Mouse (Mus musculus) gastrocnemius, postnatal 14 days (tissue): ENCODE data around the gene Rhot1. TPM values are rescaled to one million over a fixed set of nuclear protein-coding genes. Genes with fewer than 3 reads are reported as not detected.

Experiments used
- DNase-seq: peaks from one replicate; pipeline ENCODE4 v3.0.0; 2021; ENCODE audit warnings: mixed read lengths
- intact Hi-C: fragments of 180-260 bp; cut with DNase I; formaldehyde crosslinking; loops from one replicate; pipeline ENCODE4 v1.15.1; 2025; ENCODE audit warnings: low total_unique reads
- total RNA-seq, 2 experiments: library from RNA; stranded (reverse); gene quantifications; 2 replicates each; pipeline ENCODE4 v1.2.3; 2021

Rhot1 gene
- total RNA-seq, 2 experiments from 2014 or later: 38.6 to 38.9 TPM

DNA sequence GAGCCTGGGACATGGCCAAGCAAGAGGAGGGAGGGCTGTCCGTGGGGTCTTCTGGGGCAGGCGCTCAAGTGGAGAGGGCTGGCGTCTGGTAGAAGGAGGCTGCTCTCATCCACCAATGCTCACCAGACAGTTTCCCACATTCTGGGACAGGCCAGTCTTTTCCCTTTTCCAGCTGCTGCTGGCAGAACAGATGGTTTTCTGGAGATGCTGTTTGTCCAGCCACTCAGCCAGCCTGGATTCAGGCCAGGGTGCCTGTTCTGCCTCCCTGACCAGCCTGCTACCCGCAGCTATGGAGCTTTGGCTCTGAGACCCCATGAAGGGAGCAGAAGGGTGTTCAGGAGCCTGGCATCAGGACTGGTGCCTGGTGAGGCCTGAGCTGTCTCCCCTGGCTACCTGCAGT is 102.5 kb downstream of the Rhot1 start:
- intact Hi-C loops: no loop called here
- no peak for DNase-seq

DNA sequence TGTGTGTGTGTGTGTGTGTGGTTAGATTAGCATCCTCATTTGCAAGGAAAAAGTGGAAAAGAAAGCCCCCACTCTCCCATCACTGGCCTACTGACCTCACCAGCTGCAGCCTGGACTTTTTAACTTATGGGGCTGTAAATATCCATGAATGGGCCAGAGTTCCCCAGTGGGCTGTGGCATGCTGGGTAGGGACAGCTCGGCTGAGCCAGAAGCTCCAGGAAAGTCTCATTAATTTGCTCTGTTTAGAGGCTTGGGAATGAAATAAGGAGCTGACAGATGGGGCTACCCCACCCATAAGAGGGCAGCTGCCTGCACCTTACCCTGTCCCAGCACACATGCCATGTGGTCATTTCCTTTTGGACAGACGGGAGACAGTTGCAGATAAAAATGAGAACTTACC is 103.2 kb downstream of the Rhot1 start:
- intact Hi-C loops: no loop called here
- no peak for DNase-seq

DNA sequence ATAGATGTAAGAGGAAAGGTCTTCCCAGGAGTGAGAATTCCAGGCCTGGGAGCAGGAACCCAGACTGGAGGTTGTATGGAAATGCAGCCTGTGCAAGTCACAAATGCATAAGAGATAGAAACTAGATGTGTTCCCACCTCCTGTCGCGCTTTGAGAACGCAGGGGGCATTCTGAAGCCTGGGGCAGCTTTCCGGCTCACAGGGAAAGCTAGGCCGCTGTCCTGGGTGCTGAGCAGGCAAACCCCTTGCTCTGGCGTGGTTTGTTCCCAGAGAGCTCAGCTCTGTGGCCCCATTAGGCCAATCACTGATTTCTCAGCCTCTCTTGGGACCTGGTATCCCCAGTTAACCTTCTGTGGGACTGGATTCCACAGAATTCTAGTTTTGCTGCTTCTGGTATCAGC is 103.7 kb downstream of the Rhot1 start:
- intact Hi-C loops: no loop called here
- DNase-seq: no peak

DNA sequence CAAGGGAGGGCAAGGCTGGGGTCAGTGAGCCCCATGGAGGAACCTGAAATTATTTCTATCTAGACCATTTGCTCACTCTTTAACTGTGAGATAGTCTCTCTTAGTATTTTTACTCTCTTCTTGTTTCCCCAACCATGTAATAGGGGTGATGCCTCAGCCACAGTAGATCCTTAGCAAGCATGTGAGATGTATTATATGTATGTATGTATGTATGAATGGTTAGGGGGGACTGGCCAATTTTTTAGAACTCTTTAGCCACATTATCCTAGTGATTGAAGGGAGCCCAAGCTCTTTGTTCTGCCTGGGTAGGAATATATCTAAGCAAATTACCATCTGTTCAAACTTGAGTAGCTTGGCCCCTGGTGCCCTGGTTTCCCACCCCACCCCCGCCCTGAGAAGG is 104.6 kb downstream of the Rhot1 start:
- intact Hi-C loops: no loop called here
- no peak for DNase-seq

DNA sequence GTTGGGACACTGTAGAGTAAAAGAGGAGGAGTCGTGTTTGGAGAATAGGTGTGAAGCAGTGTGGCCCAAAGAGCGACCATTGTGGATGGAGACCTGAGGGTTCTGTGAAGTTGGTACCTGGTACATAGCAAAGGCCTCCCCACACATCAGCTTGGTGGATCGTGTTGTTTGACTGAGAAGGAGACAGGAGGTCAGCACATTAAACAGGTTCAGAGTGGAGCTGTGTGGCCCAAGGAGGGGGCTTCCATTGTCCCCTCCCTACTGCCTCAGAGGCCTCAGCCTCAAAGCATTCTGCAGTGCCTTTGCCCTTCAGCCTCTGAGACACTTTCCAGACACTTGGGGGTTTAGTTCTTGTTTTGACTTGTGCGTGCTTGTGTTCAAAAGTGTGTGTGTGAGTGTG is 105.1 kb downstream of the Rhot1 start:
- intact Hi-C loops: no loop called here
- DNase-seq: no peak

DNA sequence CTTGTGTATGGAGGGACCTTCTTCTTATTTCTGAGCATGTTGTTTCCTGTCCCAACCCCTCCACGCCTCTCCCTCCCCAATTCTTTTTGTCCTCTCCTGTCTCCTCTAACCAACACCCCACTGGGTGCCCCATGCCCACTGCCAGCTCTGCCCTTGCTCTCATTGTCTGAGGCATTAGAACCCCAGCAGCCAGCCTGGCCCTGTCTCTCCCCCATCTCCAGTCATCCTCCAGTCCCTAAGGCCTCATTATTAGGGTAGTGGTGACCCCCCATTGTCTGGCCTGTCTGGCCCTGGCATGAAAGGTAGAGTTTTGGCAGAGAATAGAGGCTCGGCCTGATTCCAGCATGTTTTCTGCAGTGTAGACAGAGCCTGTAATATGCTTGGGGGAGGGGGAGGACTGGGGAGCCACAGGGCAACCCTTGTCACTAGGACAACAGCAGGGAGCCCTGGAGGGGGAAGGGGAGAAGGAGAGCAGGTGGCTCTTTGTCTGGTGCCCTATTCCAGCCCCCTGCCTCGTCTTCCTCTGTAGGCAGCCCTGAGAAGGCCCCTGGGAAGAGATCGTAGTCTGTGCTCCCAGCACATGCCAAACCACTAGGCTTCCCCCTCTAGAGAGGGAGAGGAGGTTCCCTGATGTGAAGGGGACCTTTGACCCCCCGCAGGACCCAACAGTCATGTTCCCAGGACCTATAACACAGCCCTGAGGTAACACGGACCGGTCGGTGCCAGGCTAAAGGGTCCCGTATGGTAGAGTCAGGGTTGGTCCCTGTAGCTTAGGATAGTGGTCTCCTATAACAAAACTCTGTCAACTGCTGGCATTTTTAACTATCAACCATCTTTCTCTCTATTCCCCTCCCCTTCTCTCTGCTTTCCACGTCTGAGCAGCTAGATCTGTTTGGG is 107.2 kb downstream of the Rhot1 start:
- intact Hi-C loops: no loop called here
- DNase-seq: no peak

Other genes with a start within 250 kb of the Rhot1 start
- 10 to 100 TPM; 30.8 to 35.4 TPM for gene Utp6, start 246.6 kb upstream of the Rhot1 start, total RNA-seq
- gene Suz12, start 215.9 kb upstream of the Rhot1 start, total RNA-seq: 10 to 100 TPM; 16.7 to 17.7 TPM
- gene Crlf3, start 128.0 kb upstream of the Rhot1 start, total RNA-seq: 10 to 100 TPM in 1 of 2 experiments, 1 to 10 TPM in 1; 7.4 to 10.8 TPM
- gene Atad5, start 119.6 kb upstream of the Rhot1 start, total RNA-seq: 1 to 10 TPM; 1.3 to 1.7 TPM
- 10 to 100 TPM; 20.4 to 20.7 TPM for gene Tefm, start 66.8 kb upstream of the Rhot1 start, total RNA-seq
- gene Adap2, start 54.9 kb upstream of the Rhot1 start, total RNA-seq: 10 to 100 TPM in 1 of 2 experiments, 1 to 10 TPM in 1; 7.4 to 10.7 TPM
- gene Rnf135, start 25.2 kb upstream of the Rhot1 start, total RNA-seq: 1 to 10 TPM; 3.6 to 3.7 TPM
- gene Rhbdl3, start 91.9 kb downstream of the Rhot1 start, total RNA-seq: 10 to 100 TPM; 10.6 to 11.4 TPM
- gene 5730455P16Rik, start 169.0 kb downstream of the Rhot1 start, total RNA-seq: 10 to 100 TPM; 24.3 to 28.6 TPM
- 10 to 100 TPM; 61.4 to 64.0 TPM for gene Zfp207, start 174.3 kb downstream of the Rhot1 start, total RNA-seq
- gene Psmd11, start 219.6 kb downstream of the Rhot1 start, total RNA-seq: 100 to 1,000 TPM; 121 to 128 TPM